Mouse (Mus musculus) embryonic facial prominence, embryonic 11.5 days (tissue): ENCODE measurements at regions not wholly inside any gene's neighbourhood (a gene's known extent, or its start where the extent isn't known, plus 50 kb on each side); places are given as distances from the start of the nearest gene placed in this dataset.

Experiments used
- ATAC-seq: fragments of 200-750 bp; cut with Nextera tagmentation; replicated peaks from 2 replicates; pipeline ENCODE4 v1.8.0; 2017; ENCODE audit warnings: low read depth; ENCODE audit not compliant: insufficient number of reproducible peaks, low FRiP score, low TSS enrichment
- DNase-seq: peaks from one replicate; pipeline ENCODE4 v3.0.0-alpha.2; 2015; ENCODE audit warnings: low spot score
- H3K27ac ChIP-seq: fragments of 300-500 bp; sonication (generic); replicated peaks from 2 replicates; pipeline ENCODE4 v1.5.1; 2014; ENCODE audit warnings: mild to moderate bottlenecking, low read depth, low read length, control low read depth
- H3K27me3 ChIP-seq: fragments of 300-500 bp; sonication (generic); 2 replicates; pipeline ENCODE4 v1.6.1; 2014; ENCODE audit warnings: mild to moderate bottlenecking, low read length, moderate library complexity, mixed read lengths; ENCODE audit not compliant: control insufficient read depth, insufficient read depth
- H3K36me3 ChIP-seq: fragments of 300-500 bp; sonication (generic); replicated peaks from 2 replicates; pipeline ENCODE4 v1.6.1; 2014; ENCODE audit warnings: low read depth, mild to moderate bottlenecking, low read length, moderate library complexity, mixed read lengths; ENCODE audit not compliant: control insufficient read depth, insufficient read depth
- H3K4me1 ChIP-seq: fragments of 300-500 bp; sonication (generic); 2 replicates; pipeline ENCODE4 v1.6.1; 2014; ENCODE audit warnings: low read length, mixed read lengths; ENCODE audit not compliant: control insufficient read depth, insufficient read depth
- H3K4me2 ChIP-seq: fragments of 300-500 bp; sonication (generic); 2 replicates; pipeline ENCODE4 v1.6.1; 2014; ENCODE audit warnings: low read depth, mild to moderate bottlenecking, control low read depth, low read length, moderate library complexity
- H3K4me3 ChIP-seq: fragments of 300-500 bp; sonication (generic); 2 replicates; pipeline ENCODE4 v1.5.1; 2014; ENCODE audit warnings: low read depth, low read length, control low read depth
- H3K9ac ChIP-seq: fragments of 300-500 bp; sonication (generic); replicated peaks from 2 replicates; pipeline ENCODE4 v1.6.1; 2014; ENCODE audit warnings: mild to moderate bottlenecking, control low read depth, low read length
- H3K9me3 ChIP-seq: fragments of 300-500 bp; sonication (generic); replicated peaks from 2 replicates; pipeline ENCODE4 v1.6.1; 2016; ENCODE audit warnings: mild to moderate bottlenecking, low read length, inconsistent platforms, mixed read lengths; ENCODE audit not compliant: control insufficient read depth
- WGBS: fragments of 180-500 bp; shearing (Covaris S2); extraction: QIAGEN DNeasy Blood & Tissue Kit; methylation state at CpG from one replicate; pipeline ENCODE4 v1.1.7; 2014; 5-methylcytosine and 5-hydroxymethylcytosine counted together

- Histone ChIP-seq H3K9me3 (no peaks in the 10 kb centered on the region), H3K9ac (no peak overlapping the region), H3K4me2 (no peak overlapping the region), H3K36me3 (no peaks in the 10 kb centered on the region), H3K27me3 (no peaks in the 10 kb centered on the region), H3K4me1 (no peaks in the 10 kb centered on the region; the same call in 1 of the 2 replicates), H3K27ac (no peak overlapping the region), H3K4me3 (no peak overlapping the region)
- 80% methylated on average over 9 of the region's 9 CpGs for WGBS
- DNase-seq, result no peak
- no peak for ATAC-seq
Measured at GRCm38 (mm10) chr13:52190256-52190655, 340.8 kb downstream of the Diras2 start.

DNA sequence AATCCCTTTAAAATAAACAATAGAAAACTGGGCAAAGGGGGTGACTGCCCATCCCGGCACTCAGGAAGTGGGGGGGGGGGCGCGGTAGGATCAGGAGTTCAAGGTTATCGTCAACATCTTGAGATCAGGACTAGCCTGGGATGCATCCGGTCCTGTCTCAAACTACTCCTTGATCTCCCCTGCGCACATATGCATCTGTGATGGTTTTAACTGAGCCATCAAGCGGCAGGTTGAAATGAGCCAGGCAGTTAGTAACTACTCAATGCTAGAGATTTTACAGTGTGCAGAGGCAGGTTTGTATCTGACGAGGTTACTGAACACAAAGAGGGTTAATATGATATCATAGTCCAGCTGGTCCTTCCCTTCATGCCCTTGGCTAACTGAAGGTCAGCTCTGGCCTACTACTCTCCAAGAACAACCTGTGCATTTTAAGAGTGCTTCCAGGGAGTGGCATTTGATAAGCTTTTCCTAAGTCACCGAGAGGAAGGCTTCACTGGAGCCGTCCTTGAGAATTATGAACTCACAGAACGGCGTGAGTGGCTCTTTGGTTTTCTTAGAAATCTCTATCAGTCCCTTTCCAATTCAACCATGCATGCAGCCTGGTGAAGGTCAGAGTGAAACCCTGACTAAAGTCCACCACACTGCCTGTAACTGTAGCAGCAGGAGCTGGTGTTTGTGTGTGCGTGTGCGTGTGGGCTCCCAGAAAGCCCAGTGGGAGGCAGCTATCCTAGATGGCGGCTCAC, 340.1 kb downstream of the Diras2 start:
- H3K27ac ChIP-seq, result no peak overlapping the region
- H3K27me3 ChIP-seq, result no peaks in the 10 kb centered on the region
- no peaks in the 10 kb centered on the region for H3K36me3 ChIP-seq
- no peak overlapping the region for H3K4me3 ChIP-seq
- H3K9ac ChIP-seq, result no peak overlapping the region
- no peak for DNase-seq
- 87% methylated on average over 15 of the region's 15 CpGs for WGBS
- no peaks in the 10 kb centered on the region; the same call in 1 of the 2 replicates for H3K4me1 ChIP-seq
- no peak for ATAC-seq
- no peaks in the 10 kb centered on the region for H3K9me3 ChIP-seq
- H3K4me2 ChIP-seq, result no peak overlapping the region

GRCm38 (mm10) chr13:52196917-52197316, 334.2 kb downstream of the Diras2 start:
- Histone ChIP-seq H3K9me3 (no peaks in the 10 kb centered on the region), H3K27ac (no peak overlapping the region), H3K4me3 (no peak overlapping the region), H3K27me3 (no peaks in the 10 kb centered on the region), H3K36me3 (no peaks in the 10 kb centered on the region), H3K9ac (no peak overlapping the region), H3K4me2 (no peak overlapping the region), H3K4me1 (no peaks in the 10 kb centered on the region; the same call in 1 of the 2 replicates)
- no peak for DNase-seq
- WGBS, result 68% methylated on average over 5 of the region's 5 CpGs
- ATAC-seq, result no peak

DNA sequence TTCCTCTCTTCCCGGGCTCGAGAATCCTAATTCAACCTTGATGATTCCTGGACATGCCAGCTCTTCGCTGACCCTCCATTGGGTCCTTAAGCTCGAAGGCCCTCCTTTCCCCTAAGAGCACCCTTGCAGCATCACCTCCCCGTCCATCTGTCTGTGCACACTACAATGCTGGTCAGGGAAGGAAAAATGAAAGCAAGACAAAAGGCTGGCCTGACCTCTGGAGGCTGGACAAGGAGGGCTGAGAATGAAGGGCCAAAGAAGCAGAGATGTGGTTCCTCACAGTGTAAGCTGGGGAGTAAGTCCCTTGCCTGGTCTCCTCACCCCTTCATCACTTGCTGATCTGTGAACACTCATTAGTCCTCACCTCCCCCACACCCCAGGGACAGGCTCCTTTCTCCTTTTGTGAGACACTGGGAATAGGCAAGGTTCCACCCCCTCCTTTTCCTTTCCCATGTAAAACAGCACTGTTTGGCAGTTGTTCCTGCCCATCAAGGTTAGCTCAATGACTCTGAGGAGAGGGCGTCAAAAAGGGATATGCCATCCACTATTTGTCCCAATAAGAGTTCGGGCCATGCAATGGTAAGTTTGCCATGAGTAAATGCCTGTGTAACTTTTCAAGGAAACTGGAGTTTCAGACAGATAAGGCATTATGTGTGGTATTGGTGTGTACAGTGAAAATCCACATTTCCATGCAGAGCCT, 332.3 kb downstream of the Diras2 start:
- DNase-seq, result no peak
- H3K4me2 ChIP-seq, result no peak overlapping the region
- no peaks in the 10 kb centered on the region for H3K27me3 ChIP-seq
- H3K4me3 ChIP-seq, result no peak overlapping the region
- no peak overlapping the region for H3K27ac ChIP-seq
- ATAC-seq, result no peak
- H3K36me3 ChIP-seq, result no peaks in the 10 kb centered on the region
- H3K9me3 ChIP-seq, result no peaks in the 10 kb centered on the region
- no peak overlapping the region for H3K9ac ChIP-seq
- 78% methylated on average over 7 of the region's 7 CpGs for WGBS
- no peaks in the 10 kb centered on the region for H3K4me1 ChIP-seq

DNA sequence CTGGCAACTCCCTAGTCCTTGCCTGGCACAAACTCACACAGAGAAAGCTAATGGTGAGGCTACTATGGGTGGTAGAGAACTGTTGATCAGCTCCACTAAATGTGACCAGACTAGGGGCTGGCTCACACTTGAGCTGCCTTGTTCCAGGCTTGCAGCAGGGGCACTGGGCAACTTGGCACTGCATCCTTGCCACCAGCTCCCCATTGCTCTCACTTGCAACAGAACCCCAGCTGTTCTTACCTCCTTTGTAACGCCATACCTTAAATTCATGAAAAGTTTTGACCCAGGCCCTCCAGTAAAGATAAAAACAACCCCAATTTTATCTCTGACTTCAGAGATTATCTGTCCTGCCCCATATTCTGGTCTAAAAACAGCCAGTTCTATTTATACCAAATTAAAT, 328.7 kb downstream of the Diras2 start:
- 84% methylated on average over 1 of the region's 1 CpGs for WGBS
- no peak for DNase-seq
- H3K9ac ChIP-seq, result no peak overlapping the region

GRCm38 (mm10) chr13:52205951-52206350, 325.1 kb downstream of the Diras2 start:
- Histone ChIP-seq H3K27ac (no peak overlapping the region), H3K4me3 (no peak overlapping the region), H3K9me3 (no peaks in the 10 kb centered on the region), H3K4me2 (no peak overlapping the region; the same call in 1 of the 2 replicates), H3K4me1 (no peaks in the 10 kb centered on the region), H3K27me3 (no peaks in the 10 kb centered on the region), H3K36me3 (no peaks in the 10 kb centered on the region), H3K9ac (no peak overlapping the region)
- WGBS, result 79% methylated on average over 4 of the region's 4 CpGs
- no peak for DNase-seq
- ATAC-seq, result no peak

More for the DNA sequence above, 328.7 kb downstream of the Diras2 start:
- H3K4me3 ChIP-seq, result no peak overlapping the region
- H3K27ac ChIP-seq, result no peak overlapping the region
- no peak overlapping the region for H3K4me2 ChIP-seq
- H3K4me1 ChIP-seq, result no peaks in the 10 kb centered on the region
- no peaks in the 10 kb centered on the region for H3K36me3 ChIP-seq
- no peak for ATAC-seq
- no peaks in the 10 kb centered on the region for H3K9me3 ChIP-seq
- no peaks in the 10 kb centered on the region for H3K27me3 ChIP-seq

- Histone ChIP-seq H3K27ac (no peak overlapping the region), H3K36me3 (no peaks in the 10 kb centered on the region), H3K27me3 (no peaks in the 10 kb centered on the region), H3K4me3 (no peak overlapping the region), H3K4me2 (no peak overlapping the region), H3K4me1 (no peaks in the 10 kb centered on the region), H3K9ac (no peak overlapping the region), H3K9me3 (no peaks in the 10 kb centered on the region)
- ATAC-seq (no peak), DNase-seq (no peak)
- WGBS, result 84% methylated on average over 5 of the region's 5 CpGs
Measured at GRCm38 (mm10) chr13:52216343-52216742, 314.7 kb downstream of the Diras2 start.

DNA sequence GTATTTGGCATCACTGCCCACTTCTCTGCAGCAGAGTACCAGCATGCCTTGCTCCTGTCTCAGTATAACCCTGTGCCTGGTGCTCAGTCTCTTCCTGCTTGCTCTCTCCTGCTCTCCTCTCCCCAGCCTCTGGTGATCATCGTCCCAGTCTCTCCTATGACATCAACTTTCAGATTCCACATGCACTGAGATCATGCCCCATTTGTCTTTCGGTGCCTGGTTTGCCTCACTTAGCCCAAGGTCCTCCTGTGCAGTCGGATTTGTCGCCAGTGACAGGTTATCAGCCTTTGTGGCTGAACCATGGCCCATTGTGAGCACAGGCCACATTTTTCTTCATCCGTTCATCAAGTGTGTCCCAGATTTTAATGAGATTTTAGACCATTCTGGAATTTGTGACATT, 314.0 kb downstream of the Diras2 start:
- DNase-seq (no peak), ATAC-seq (no peak)
- H3K4me3 ChIP-seq, result no peak overlapping the region
- H3K36me3 ChIP-seq, result no peaks in the 10 kb centered on the region
- H3K9me3 ChIP-seq, result no peaks in the 10 kb centered on the region
- H3K4me2 ChIP-seq, result no peak overlapping the region
- WGBS, result 77% methylated on average over 5 of the region's 5 CpGs
- no peaks in the 10 kb centered on the region for H3K27me3 ChIP-seq
- no peak overlapping the region for H3K27ac ChIP-seq
- peaks cover under 1% of the 10 kb centered on the region; the same call in 1 of the 2 replicates for H3K4me1 ChIP-seq
- H3K9ac ChIP-seq, result no peak overlapping the region
